Mouse (Mus musculus): ENCODE measurements at regions not wholly inside any gene's neighbourhood (a gene's known extent, or its start where the extent isn't known, plus 50 kb on each side); places are given as distances from the start of the nearest gene placed in this dataset.

GRCm38 (mm10) chr1:76080241-76080640 is 534.2 kb downstream of the Slc4a3 start:
- Histone ChIP-seq H3K36me3 (ENCODE audit: control insufficient read depth, insufficient read depth, low read length) (no peaks in the 10 kb centered on the region), H3K9me3 (ENCODE audit: control insufficient read depth, low read length) (no peaks in the 10 kb centered on the region), H3K4me3 (ENCODE audit: low read depth, low read length) (no peak overlapping the region), H3K9ac (ENCODE audit: low read length) (no peak overlapping the region), H3K27me3 (ENCODE audit: control insufficient read depth, insufficient read depth, low read length) (no peaks in the 10 kb centered on the region), H3K4me2 (replicated peaks; ENCODE audit: low read depth) (no peak overlapping the region; the same call in 1 of the 2 replicates), H3K4me1 (replicated peaks; ENCODE audit: control insufficient read depth, insufficient read depth) (no peaks in the 10 kb centered on the region), H3K27ac (replicated peaks) (no peak overlapping the region)
- 62% methylated on average over 6 of the region's 6 CpGs for WGBS
- no peak for ATAC-seq (ENCODE audit: low FRiP score, low TSS enrichment)
- no peak for TF ChIP-seq EP300 (optimal IDR thresholded peaks at IDR 0.05)
- TF ChIP-seq CTCF (IDR thresholded peaks at IDR 0.05; ENCODE audit: low read depth): no peak
- no peak for DNase-seq (ENCODE audit: low spot score)

- H3K27ac ChIP-seq (replicated peaks): no peak overlapping the region
- no peaks in the 10 kb centered on the region for H3K27me3 ChIP-seq (ENCODE audit: control insufficient read depth, insufficient read depth, low read length)
- H3K4me1 ChIP-seq (replicated peaks; ENCODE audit: control insufficient read depth, insufficient read depth): no peaks in the 10 kb centered on the region
- DNase-seq (ENCODE audit: low spot score) (no peak), ATAC-seq (ENCODE audit: low FRiP score, low TSS enrichment) (no peak)
- WGBS: 63% methylated on average over 4 of the region's 4 CpGs
- H3K36me3 ChIP-seq (ENCODE audit: control insufficient read depth, insufficient read depth, low read length): no peaks in the 10 kb centered on the region
- H3K4me3 ChIP-seq (ENCODE audit: low read depth, low read length): no peak overlapping the region
- H3K4me2 ChIP-seq (replicated peaks; ENCODE audit: low read depth): no peak overlapping the region
- no peak overlapping the region for H3K9ac ChIP-seq (ENCODE audit: low read length)
- no peak for TF ChIP-seq CTCF (IDR thresholded peaks at IDR 0.05; ENCODE audit: low read depth)
- no peak for TF ChIP-seq EP300 (optimal IDR thresholded peaks at IDR 0.05)
- H3K9me3 ChIP-seq (ENCODE audit: control insufficient read depth, low read length): no peaks in the 10 kb centered on the region
Observed at GRCm38 (mm10) chr1:76081700-76082099, 535.6 kb downstream of the Slc4a3 start.

- Histone ChIP-seq H3K9ac (ENCODE audit: low read length) (no peak overlapping the region), H3K27me3 (ENCODE audit: control insufficient read depth, insufficient read depth, low read length) (no peaks in the 10 kb centered on the region), H3K9me3 (ENCODE audit: control insufficient read depth, low read length) (no peaks in the 10 kb centered on the region), H3K36me3 (ENCODE audit: control insufficient read depth, insufficient read depth, low read length) (no peaks in the 10 kb centered on the region), H3K4me3 (ENCODE audit: low read depth, low read length) (no peak overlapping the region), H3K4me2 (replicated peaks; ENCODE audit: low read depth) (no peak overlapping the region), H3K4me1 (replicated peaks; ENCODE audit: control insufficient read depth, insufficient read depth) (no peaks in the 10 kb centered on the region), H3K27ac (replicated peaks) (no peak overlapping the region)
- WGBS: 91% methylated on average over 3 of the region's 3 CpGs
- ATAC-seq (ENCODE audit: low FRiP score, low TSS enrichment) (no peak), DNase-seq (ENCODE audit: low spot score) (no peak)
- TF ChIP-seq CTCF (IDR thresholded peaks at IDR 0.05; ENCODE audit: low read depth) (no peak), EP300 (optimal IDR thresholded peaks at IDR 0.05) (no peak)
Observed at GRCm38 (mm10) chr1:76083273-76084036, 537.4 kb downstream of the Slc4a3 start.

GRCm38 (mm10) chr1:76091031-76091430 is 545.0 kb downstream of the Slc4a3 start:
- ATAC-seq (ENCODE audit: low FRiP score, low TSS enrichment) (no peak), DNase-seq (ENCODE audit: low spot score) (no peak)
- H3K9ac ChIP-seq (ENCODE audit: low read length): no peak overlapping the region
- no peak overlapping the region for H3K27ac ChIP-seq (replicated peaks)
- no peak for TF ChIP-seq EP300 (optimal IDR thresholded peaks at IDR 0.05)
- no peak for TF ChIP-seq CTCF (IDR thresholded peaks at IDR 0.05; ENCODE audit: low read depth)
- H3K27me3 ChIP-seq (ENCODE audit: control insufficient read depth, insufficient read depth, low read length): no peaks in the 10 kb centered on the region
- no peaks in the 10 kb centered on the region for H3K36me3 ChIP-seq (ENCODE audit: control insufficient read depth, insufficient read depth, low read length)
- H3K4me1 ChIP-seq (replicated peaks; ENCODE audit: control insufficient read depth, insufficient read depth): no peaks in the 10 kb centered on the region
- no peak overlapping the region for H3K4me2 ChIP-seq (replicated peaks; ENCODE audit: low read depth)
- no peak overlapping the region for H3K4me3 ChIP-seq (ENCODE audit: low read depth, low read length)
- WGBS: 53% methylated on average over 5 of the region's 5 CpGs
- no peaks in the 10 kb centered on the region for H3K9me3 ChIP-seq (ENCODE audit: control insufficient read depth, low read length)

- H3K4me3 ChIP-seq (ENCODE audit: low read depth, low read length): no peak overlapping the region
- H3K27me3 ChIP-seq (ENCODE audit: control insufficient read depth, insufficient read depth, low read length): no peaks in the 10 kb centered on the region
- no peaks in the 10 kb centered on the region for H3K4me1 ChIP-seq (replicated peaks; ENCODE audit: control insufficient read depth, insufficient read depth)
- no peak overlapping the region for H3K27ac ChIP-seq (replicated peaks)
- H3K4me2 ChIP-seq (replicated peaks; ENCODE audit: low read depth): no peak overlapping the region
- ATAC-seq (ENCODE audit: low FRiP score, low TSS enrichment) (no peak), DNase-seq (ENCODE audit: low spot score) (no peak)
- 54% methylated on average over 3 of the region's 3 CpGs for WGBS
- no peaks in the 10 kb centered on the region for H3K36me3 ChIP-seq (ENCODE audit: control insufficient read depth, insufficient read depth, low read length)
- no peaks in the 10 kb centered on the region for H3K9me3 ChIP-seq (ENCODE audit: control insufficient read depth, low read length)
- H3K9ac ChIP-seq (ENCODE audit: low read length): no peak overlapping the region
- TF ChIP-seq EP300 (optimal IDR thresholded peaks at IDR 0.05) (no peak), CTCF (IDR thresholded peaks at IDR 0.05; ENCODE audit: low read depth) (no peak)
Observed at GRCm38 (mm10) chr1:76113281-76113680, 567.2 kb downstream of the Slc4a3 start.

DNA sequence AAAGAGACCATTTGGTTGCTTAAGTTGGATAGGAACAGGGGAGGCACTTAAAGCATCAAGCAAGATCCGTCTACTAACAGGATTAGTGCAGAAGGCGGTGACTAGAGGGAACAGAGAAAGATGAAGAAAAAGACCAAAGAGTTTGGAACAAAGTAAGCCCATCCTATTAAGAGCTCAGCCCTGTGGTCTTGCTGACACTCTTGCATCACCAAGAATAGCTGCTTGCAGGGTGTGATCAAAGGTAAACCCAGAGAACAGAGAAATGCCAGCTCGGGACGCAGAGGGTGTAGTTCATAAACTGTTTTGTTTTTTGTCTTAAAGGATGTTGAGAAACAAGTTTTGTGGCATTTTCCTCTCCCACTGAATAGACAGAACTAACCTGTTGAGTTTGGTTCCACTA is 574.8 kb downstream of the Slc4a3 start:
- no peak overlapping the region for H3K9ac ChIP-seq (ENCODE audit: low read length)
- H3K27ac ChIP-seq (replicated peaks): no peak overlapping the region
- no peaks in the 10 kb centered on the region for H3K27me3 ChIP-seq (ENCODE audit: control insufficient read depth, insufficient read depth, low read length)
- H3K36me3 ChIP-seq (ENCODE audit: control insufficient read depth, insufficient read depth, low read length): no peaks in the 10 kb centered on the region
- no peaks in the 10 kb centered on the region for H3K4me1 ChIP-seq (replicated peaks; ENCODE audit: control insufficient read depth, insufficient read depth)
- H3K4me2 ChIP-seq (replicated peaks; ENCODE audit: low read depth): no peak overlapping the region
- no peak for DNase-seq (ENCODE audit: low spot score)
- 51% methylated on average over 4 of the region's 4 CpGs for WGBS
- TF ChIP-seq CTCF (IDR thresholded peaks at IDR 0.05; ENCODE audit: low read depth) (no peak), EP300 (optimal IDR thresholded peaks at IDR 0.05) (no peak)
- H3K4me3 ChIP-seq (ENCODE audit: low read depth, low read length): no peak overlapping the region
- H3K9me3 ChIP-seq (ENCODE audit: control insufficient read depth, low read length): no peaks in the 10 kb centered on the region
- no peak for ATAC-seq (ENCODE audit: low FRiP score, low TSS enrichment)

Data from stomach, postnatal 0 days (tissue).